Mouse (Mus musculus) cerebellum, adult 2 months (tissue): ENCODE results near the gene Lig3. TPM values are rescaled to one million over a fixed set of nuclear protein-coding genes. Genes with fewer than 3 reads are reported as not detected.
"Not testable (repeated sequence)": the region's sequence is repeated elsewhere in the genome, so short reads cannot be mapped to it uniquely, and the experiment has no call there.

Source experiments
- DNase-seq, 2 experiments: peaks; one replicate each; pipeline ENCODE4 v3.0.0; 2021
- H3K27ac ChIP-seq: fragments of 200-500 bp; 2 replicates; pipeline ENCODE4 v1.5.1; 2012; ENCODE audit warnings: low read length, control low read depth, inconsistent platforms; ENCODE audit not compliant: insufficient read depth
- H3K27me3 ChIP-seq: fragments of 200-500 bp; 2 replicates; pipeline ENCODE4 v1.6.1; 2012; ENCODE audit warnings: inconsistent platforms, mild to moderate bottlenecking, low read length, moderate library complexity; ENCODE audit not compliant: control insufficient read depth, insufficient read depth
- H3K4me1 ChIP-seq: fragments of 200-500 bp; 2 replicates; pipeline ENCODE4 v1.6.1; 2011; ENCODE audit warnings: low read length; ENCODE audit not compliant: control insufficient read depth, insufficient read depth
- H3K4me3 ChIP-seq: fragments of 200-500 bp; replicated peaks from 2 replicates; pipeline ENCODE3; 2011; ENCODE audit warnings: mild to moderate bottlenecking, low read depth, low read length, control low read depth; ENCODE audit not compliant: insufficient read depth
- CTCF ChIP-seq: fragments of 200-500 bp; IDR thresholded peaks from 2 replicates; pipeline ENCODE4 v1.5.1; 2011; ENCODE audit warnings: low read depth, mild to moderate bottlenecking, control low read depth, low read length, moderate library complexity, borderline replicate concordance; ENCODE audit not compliant: insufficient read depth
- POLR2A ChIP-seq: fragments of 200-500 bp; IDR thresholded peaks from 2 replicates; pipeline ENCODE4 v1.6.1; 2011; ENCODE audit warnings: low read length, control low read depth, borderline replicate concordance; ENCODE audit not compliant: insufficient read depth
- WGBS: fragments of 180-500 bp; shearing (Covaris S2); methylation state at CpG from one replicate; pipeline ENCODE4 v1.1.7; 2018; 5-methylcytosine and 5-hydroxymethylcytosine counted together
- polyA plus RNA-seq: library from polyadenylated mRNA; depleted of rRNA; stranded (reverse); fragments of >200 nt; gene quantifications from 2 replicates; pipeline ENCODE4 v1.2.3, GENCODE M21; 2012

Gene Lig3
- polyA plus RNA-seq, 1 experiment = 27.6 TPM

DNA sequence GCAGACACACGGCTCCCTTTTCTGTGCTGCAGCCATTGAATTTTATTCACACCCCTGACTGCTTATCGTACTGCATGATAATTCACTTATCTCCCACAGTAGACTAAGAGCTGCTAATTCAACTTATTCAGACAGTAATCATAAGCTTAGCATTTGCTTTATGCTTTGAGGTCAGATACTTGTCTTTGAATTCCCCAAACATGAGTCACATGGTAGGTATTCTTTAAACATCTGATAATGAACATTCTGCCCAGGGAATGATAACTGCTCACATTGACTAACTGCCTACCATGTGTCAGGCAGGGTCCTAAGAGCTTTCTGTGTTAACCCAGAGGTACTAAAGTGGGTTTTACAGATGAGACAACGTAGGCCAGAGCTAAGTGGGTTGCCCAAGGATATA is 25.7 kb downstream of the Lig3 start:
- DNase-seq = no peak
- TF ChIP-seq POLR2A = no peak
- H3K27ac ChIP-seq = no peak overlapping the region
- 84% methylated on average over 3 of the region's 3 CpGs for WGBS
- H3K27me3 ChIP-seq = no peaks in the 10 kb centered on the region
- no peaks in the 10 kb centered on the region for H3K4me1 ChIP-seq
- no peak overlapping the region for H3K4me3 ChIP-seq

DNA sequence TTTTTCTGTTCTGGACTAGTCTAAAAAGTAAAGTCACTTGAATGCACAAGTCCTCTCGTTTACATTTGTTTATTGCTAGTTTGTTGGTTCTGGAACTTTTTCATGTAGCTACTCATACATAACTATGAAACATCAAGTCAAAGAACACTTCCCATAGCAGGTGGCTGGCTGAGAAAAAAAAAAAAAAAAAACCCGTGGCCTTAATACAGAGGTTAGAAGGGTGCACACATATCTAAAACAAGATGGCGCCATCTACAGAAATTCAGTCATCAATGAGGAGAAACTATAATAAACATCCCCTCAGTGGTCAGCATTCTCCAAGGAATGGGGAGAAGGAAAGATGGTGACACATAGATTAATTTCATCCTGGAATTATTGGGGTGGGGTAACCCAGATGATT is 26.5 kb downstream of the Lig3 start:
- Histone ChIP-seq H3K27ac (no peak overlapping the region), H3K4me3 (no peak overlapping the region), H3K4me1 (no peaks in the 10 kb centered on the region), H3K27me3 (no peaks in the 10 kb centered on the region)
- no peak for DNase-seq
- WGBS = 75% methylated on average over 3 of the region's 3 CpGs
- TF ChIP-seq CTCF (no peak), POLR2A (no peak)

GRCm38 (mm10) chr11:82808485-82808884 is 27.6 kb downstream of the Lig3 start:
- Histone ChIP-seq H3K27ac (no peak overlapping the region), H3K27me3 (no peaks in the 10 kb centered on the region), H3K4me1 (no peaks in the 10 kb centered on the region), H3K4me3 (no peak overlapping the region)
- 25% methylated on average over 5 of the region's 5 CpGs for WGBS
- TF ChIP-seq POLR2A (no peak), CTCF (no peak)
- no peak for DNase-seq

DNA sequence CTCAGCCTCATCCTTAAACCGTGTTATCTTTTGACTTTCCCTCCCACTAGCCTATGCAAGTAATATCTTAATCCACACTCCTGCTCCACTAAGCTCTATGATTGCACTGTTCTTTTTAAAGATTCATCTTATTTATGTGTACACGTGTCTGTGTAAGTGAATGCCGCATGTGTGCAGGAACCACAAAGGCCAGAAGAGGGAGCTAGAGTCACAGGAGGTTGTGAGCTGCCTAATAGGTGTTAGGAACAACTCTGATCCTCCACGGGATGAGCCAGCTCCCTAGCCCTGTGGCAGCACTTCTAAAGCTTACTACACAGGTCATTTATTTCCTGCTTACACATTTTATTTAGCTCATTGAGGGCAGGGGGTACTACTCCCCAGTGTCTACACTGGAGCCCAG is 38.4 kb downstream of the Lig3 start:
- H3K4me1 ChIP-seq = no peaks in the 10 kb centered on the region
- no peak overlapping the region for H3K27ac ChIP-seq
- 51% methylated on average over 4 of the region's 4 CpGs for WGBS
- no peak overlapping the region for H3K4me3 ChIP-seq
- H3K27me3 ChIP-seq = no peaks in the 10 kb centered on the region
- TF ChIP-seq CTCF (no peak), POLR2A (no peak)
- no peak for DNase-seq

DNA sequence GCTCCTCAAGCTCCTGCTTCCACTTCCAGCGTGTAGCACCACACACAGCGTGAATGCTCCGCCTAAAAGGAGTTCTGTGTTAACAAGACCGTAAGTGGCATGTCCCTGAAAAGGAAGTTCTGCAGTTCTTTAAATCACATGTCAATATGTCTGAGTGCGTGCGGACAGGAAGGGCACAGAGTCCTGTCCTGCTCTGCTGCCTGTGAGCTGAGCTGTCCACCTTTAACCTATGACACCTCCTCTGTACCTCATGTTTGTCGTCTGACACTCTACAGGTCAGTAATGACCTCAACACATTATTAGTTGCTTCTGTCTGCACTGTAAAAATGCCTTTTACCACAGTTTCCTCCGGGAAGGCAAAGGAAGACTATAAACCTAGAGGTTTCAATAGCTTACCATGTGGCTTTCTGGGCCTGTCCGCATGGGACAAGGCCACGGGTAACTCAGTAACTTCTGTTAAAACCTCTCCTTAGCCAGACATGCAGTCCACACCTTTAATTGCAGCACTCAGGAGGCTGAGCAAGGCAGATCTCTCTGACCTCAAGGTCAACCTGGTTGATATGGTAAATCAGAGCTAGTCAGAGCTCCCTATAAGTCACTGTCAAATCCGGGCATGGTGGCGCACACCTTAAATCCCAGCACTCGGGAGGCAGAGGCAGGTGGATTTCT is 40.0 kb downstream of the Lig3 start:
- Histone ChIP-seq H3K4me1 (no peaks in the 10 kb centered on the region), H3K4me3 (no peak overlapping the region), H3K27me3 (no peaks in the 10 kb centered on the region), H3K27ac (no peak overlapping the region)
- no peak for DNase-seq
- 91% methylated on average over 13 of the region's 13 CpGs for WGBS
- TF ChIP-seq CTCF (no peak), POLR2A (no peak)

DNA sequence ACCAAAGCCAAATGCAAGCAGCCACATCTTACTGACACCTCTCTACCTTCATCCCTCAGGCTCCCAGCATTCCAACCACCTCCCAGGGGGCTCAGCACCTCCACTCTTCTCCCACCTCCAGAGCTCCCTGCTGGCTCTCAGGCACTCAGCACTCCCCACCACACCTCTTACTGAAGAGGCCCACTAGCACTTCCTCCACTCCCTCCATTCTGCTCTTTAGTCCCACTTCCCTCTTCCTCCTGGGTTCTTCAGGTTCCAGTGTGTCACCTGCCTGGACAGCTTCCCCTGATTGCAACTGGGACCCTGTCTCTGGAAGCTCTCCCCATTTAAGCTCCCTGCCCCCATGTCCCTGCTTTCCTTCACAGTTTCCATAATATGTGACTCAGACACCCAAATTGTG is 45.9 kb downstream of the Lig3 start:
- TF ChIP-seq CTCF = no peak
- no peak for TF ChIP-seq POLR2A
- DNase-seq = no peak
- Histone ChIP-seq H3K4me1 (no peaks in the 10 kb centered on the region), H3K27me3 (no peaks in the 10 kb centered on the region), H3K4me3 (no peak overlapping the region), H3K27ac (no peak overlapping the region)

DNA sequence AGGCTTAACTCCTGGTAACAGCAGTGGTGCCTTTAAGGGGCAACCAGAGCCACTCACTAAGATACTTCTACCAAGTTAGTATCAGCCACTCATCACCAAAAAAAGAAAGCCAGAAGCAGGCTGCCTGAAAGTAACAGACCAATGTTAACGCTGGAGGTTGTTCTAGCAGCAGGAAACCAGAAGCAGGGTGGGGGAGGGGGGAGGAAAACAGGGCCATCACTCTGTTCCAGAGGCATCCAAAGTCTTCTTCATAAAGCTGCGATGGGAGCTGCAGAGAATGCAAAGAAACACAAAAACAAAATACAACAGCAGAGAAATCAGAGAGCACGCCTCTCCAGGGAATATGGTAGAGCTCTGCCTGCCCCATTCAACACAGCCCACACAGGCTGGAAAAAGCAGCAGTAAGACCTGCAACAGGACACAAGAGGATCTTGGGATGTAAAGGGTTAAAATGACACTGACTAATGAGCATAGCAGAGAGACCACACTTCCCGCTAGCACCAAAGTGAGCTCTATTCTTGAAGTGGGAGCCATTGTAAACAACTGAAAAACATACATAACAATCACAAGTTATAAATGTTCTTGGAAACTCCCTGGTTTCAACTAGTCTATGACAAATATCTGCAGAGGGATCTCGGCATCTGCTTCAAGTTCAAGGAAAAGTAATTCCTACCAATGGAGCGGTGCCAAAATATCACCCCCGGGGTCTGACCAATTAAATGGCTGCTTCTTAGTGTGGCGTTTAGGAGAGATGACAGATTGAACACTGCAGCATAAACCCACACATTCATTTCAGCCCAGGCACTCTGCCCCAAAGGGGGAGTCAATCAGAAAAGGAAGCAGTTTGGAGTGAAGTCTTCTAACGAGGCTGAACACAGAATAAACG is 50.3 kb downstream of the Lig3 start:
- no peak overlapping the region for H3K27ac ChIP-seq
- no peak overlapping the region for H3K4me3 ChIP-seq
- 12% methylated on average over 10 of the region's 10 CpGs for WGBS
- H3K27me3 ChIP-seq = no peaks in the 10 kb centered on the region
- TF ChIP-seq CTCF (no peak), POLR2A (no peak)
- no peak for DNase-seq
- no peaks in the 10 kb centered on the region for H3K4me1 ChIP-seq

GRCm38 (mm10) chr11:82832402-82832801 is 51.5 kb downstream of the Lig3 start:
- not testable (repeated sequence) for DNase-seq, H3K4me3 ChIP-seq, H3K27me3 ChIP-seq, H3K27ac ChIP-seq, H3K4me1 ChIP-seq
- WGBS = 78% methylated on average over 10 of the region's 10 CpGs
